Mouse (Mus musculus) heart, adult 9 months (tissue): ENCODE data around the gene Cep70.

Experiments used
- DNase-seq, 2 experiments: peaks; one replicate each; pipeline ENCODE4 v3.0.0; 2022; ENCODE audit warnings: low spot score in 2 of 2

Cep70 gene

GRCm38 (mm10) chr9:99243190-99243894 is at the start of gene Cep70:
TSS of gene Cep70 (plus strand) at chr9:99243367.
- DNase-seq: peak; percentile 94

GRCm38 (mm10) chr9:99212643-99213042 is 30.5 kb upstream of the Cep70 start:
- DNase-seq: peak in 1 of 2 experiments; percentile 3

- no peak for DNase-seq
These were observed 27.0 kb upstream of the Cep70 start for GRCm38 (mm10) chr9:99216182-99216581.

- no peak for DNase-seq
These were observed 25.0 kb upstream of the Cep70 start for GRCm38 (mm10) chr9:99217999-99218719.

GRCm38 (mm10) chr9:99221636-99222035 is 21.5 kb upstream of the Cep70 start:
- DNase-seq: no peak

- no peak for DNase-seq
These were observed 18.6 kb upstream of the Cep70 start for GRCm38 (mm10) chr9:99224583-99224982.

GRCm38 (mm10) chr9:99229450-99229849 is 13.7 kb upstream of the Cep70 start:
- peak in 1 of 2 experiments; percentile 8 for DNase-seq

GRCm38 (mm10) chr9:99237139-99237538 is 6.0 kb upstream of the Cep70 start, which contains the start of gene Faiml:
TSS of gene Faiml (minus strand) at chr9:99237239.
- DNase-seq: no peak

GRCm38 (mm10) chr9:99238276-99238675 is 4.9 kb upstream of the Cep70 start:
- DNase-seq: no peak

GRCm38 (mm10) chr9:99239256-99239655 is 3.9 kb upstream of the Cep70 start:
- DNase-seq: no peak

GRCm38 (mm10) chr9:99240571-99240970 is 2.6 kb upstream of the Cep70 start:
- DNase-seq: no peak

GRCm38 (mm10) chr9:99242035-99242434 is 1.1 kb upstream of the Cep70 start:
- DNase-seq: peak; percentile 7 to 42

- DNase-seq: peak in 1 of 2 experiments; percentile 1
These were observed 506 bp upstream of the Cep70 start for GRCm38 (mm10) chr9:99242533-99243189.

GRCm38 (mm10) chr9:99243895-99244293 is 727 bp downstream of the Cep70 start:
- DNase-seq: no peak

- DNase-seq: no peak
These were observed 5.1 kb downstream of the Cep70 start for GRCm38 (mm10) chr9:99248304-99248703.

GRCm38 (mm10) chr9:99248906-99249305 is 5.7 kb downstream of the Cep70 start:
- no peak for DNase-seq

- no peak for DNase-seq
These were observed 10.7 kb downstream of the Cep70 start for GRCm38 (mm10) chr9:99253861-99254260.

GRCm38 (mm10) chr9:99256206-99256605 is 13.0 kb downstream of the Cep70 start:
- DNase-seq: no peak

GRCm38 (mm10) chr9:99256821-99257220 is 13.7 kb downstream of the Cep70 start:
- no peak for DNase-seq

- no peak for DNase-seq
These were observed 15.7 kb downstream of the Cep70 start for GRCm38 (mm10) chr9:99258891-99259290.

GRCm38 (mm10) chr9:99304296-99304695 is 61.1 kb downstream of the Cep70 start:
- DNase-seq: no peak

GRCm38 (mm10) chr9:99306226-99306625 is 63.1 kb downstream of the Cep70 start:
- no peak for DNase-seq
